Mouse (Mus musculus): Measurements from ENCODE around the gene Gal3st3. TPM values are rescaled to one million over a fixed set of nuclear protein-coding genes. Genes with fewer than 3 reads are reported as not detected.

The Gal3st3 gene
- total RNA-seq, 2 experiments from 2014 or later: not detected

Other genes with a start within 250 kb of the Gal3st3 start
- gene Rin1, start 247.8 kb upstream of the Gal3st3 start, total RNA-seq (2014; fragmentation: Nextera tagmentation): 0.89 and 1.3 TPM in 2 replicates
- 0.66 TPM in 1 of 2 replicates, not detected in the other for gene Rin1, start 247.8 kb upstream of the Gal3st3 start, total RNA-seq (2017)
- 3.2 and 3.3 TPM in 2 replicates for gene Cd248, start 230.3 kb upstream of the Gal3st3 start, total RNA-seq (2014; fragmentation: Nextera tagmentation)
- 0.27 and 4.1 TPM in 2 replicates for gene Cd248, start 230.3 kb upstream of the Gal3st3 start, total RNA-seq (2017)
- 1.2 TPM in 1 of 2 replicates, not detected in the other for gene Tmem151a, start 212.8 kb upstream of the Gal3st3 start, total RNA-seq (2014; fragmentation: Nextera tagmentation)
- gene Tmem151a, start 212.8 kb upstream of the Gal3st3 start, total RNA-seq (2017): not detected in 2 replicates
- 38.6 and 43.4 TPM in 2 replicates for gene Yif1a, start 209.8 kb upstream of the Gal3st3 start, total RNA-seq (2014; fragmentation: Nextera tagmentation)
- gene Yif1a, start 209.8 kb upstream of the Gal3st3 start, total RNA-seq (2017): 7.5 and 13.6 TPM in 2 replicates
- gene Cnih2, start 199.8 kb upstream of the Gal3st3 start, total RNA-seq (2014; fragmentation: Nextera tagmentation): 0.66 TPM in 1 of 2 replicates, not detected in the other
- not detected in 2 replicates for gene Cnih2, start 199.8 kb upstream of the Gal3st3 start, total RNA-seq (2017)
- 58.7 and 83.3 TPM in 2 replicates for gene Rab1b, start 191.3 kb upstream of the Gal3st3 start, total RNA-seq (2014; fragmentation: Nextera tagmentation)
- gene Rab1b, start 191.3 kb upstream of the Gal3st3 start, total RNA-seq (2017): 47.0 and 47.5 TPM in 2 replicates
- gene Klc2, start 179.8 kb upstream of the Gal3st3 start, total RNA-seq (2014; fragmentation: Nextera tagmentation): 3.0 and 15.3 TPM in 2 replicates
- 2.3 and 8.0 TPM in 2 replicates for gene Klc2, start 179.8 kb upstream of the Gal3st3 start, total RNA-seq (2017)
- gene Pacs1, start 25.2 kb upstream of the Gal3st3 start, total RNA-seq (2014; fragmentation: Nextera tagmentation): 44.9 and 52.2 TPM in 2 replicates
- 10.1 and 12.4 TPM in 2 replicates for gene Pacs1, start 25.2 kb upstream of the Gal3st3 start, total RNA-seq (2017)
- 181 and 235 TPM in 2 replicates for gene Sf3b2, start 2.9 kb upstream of the Gal3st3 start, total RNA-seq (2014; fragmentation: Nextera tagmentation)
- gene Sf3b2, start 2.9 kb upstream of the Gal3st3 start, total RNA-seq (2017): 274 and 277 TPM in 2 replicates
- gene Catsper1, start 37.4 kb downstream of the Gal3st3 start, total RNA-seq (2014; fragmentation: Nextera tagmentation): not detected in 2 replicates
- not detected in 2 replicates for gene Catsper1, start 37.4 kb downstream of the Gal3st3 start, total RNA-seq (2017)
- gene Cst6, start 51.2 kb downstream of the Gal3st3 start, total RNA-seq (2014; fragmentation: Nextera tagmentation): not detected in 2 replicates
- not detected in 2 replicates for gene Cst6, start 51.2 kb downstream of the Gal3st3 start, total RNA-seq (2017)
- gene Eif1ad, start 68.4 kb downstream of the Gal3st3 start, total RNA-seq (2014; fragmentation: Nextera tagmentation): 50.1 and 56.4 TPM in 2 replicates
- gene Eif1ad, start 68.4 kb downstream of the Gal3st3 start, total RNA-seq (2017): 54.6 and 60.4 TPM in 2 replicates
- gene Banf1, start 68.8 kb downstream of the Gal3st3 start, total RNA-seq (2014; fragmentation: Nextera tagmentation): 502 and 521 TPM in 2 replicates
- 59.8 and 86.9 TPM in 2 replicates for gene Banf1, start 68.8 kb downstream of the Gal3st3 start, total RNA-seq (2017)
- gene Sart1, start 90.4 kb downstream of the Gal3st3 start, total RNA-seq (2014; fragmentation: Nextera tagmentation): 59.4 and 92.4 TPM in 2 replicates
- gene Sart1, start 90.4 kb downstream of the Gal3st3 start, total RNA-seq (2017): 82.3 and 123 TPM in 2 replicates
- not detected in 2 replicates for gene Tsga10ip, start 104.2 kb downstream of the Gal3st3 start, total RNA-seq (2014; fragmentation: Nextera tagmentation)
- not detected in 2 replicates for gene Tsga10ip, start 104.2 kb downstream of the Gal3st3 start, total RNA-seq (2017)
- 167 and 178 TPM in 2 replicates for gene Drap1, start 126.6 kb downstream of the Gal3st3 start, total RNA-seq (2014; fragmentation: Nextera tagmentation)
- gene Drap1, start 126.6 kb downstream of the Gal3st3 start, total RNA-seq (2017): 102 and 143 TPM in 2 replicates
- 33.1 and 34.7 TPM in 2 replicates for gene AI837181, start 126.8 kb downstream of the Gal3st3 start, total RNA-seq (2014; fragmentation: Nextera tagmentation)
- gene AI837181, start 126.8 kb downstream of the Gal3st3 start, total RNA-seq (2017): 5.7 and 11.1 TPM in 2 replicates
- gene Fosl1, start 149.2 kb downstream of the Gal3st3 start, total RNA-seq (2014; fragmentation: Nextera tagmentation): 0.66 and 1.1 TPM in 2 replicates
- 0.30 and 1.9 TPM in 2 replicates for gene Fosl1, start 149.2 kb downstream of the Gal3st3 start, total RNA-seq (2017)
- 2.6 and 2.9 TPM in 2 replicates for gene Ccdc85b, start 159.6 kb downstream of the Gal3st3 start, total RNA-seq (2014; fragmentation: Nextera tagmentation)
- 2.1 and 2.5 TPM in 2 replicates for gene Ccdc85b, start 159.6 kb downstream of the Gal3st3 start, total RNA-seq (2017)
- gene Fibp, start 162.3 kb downstream of the Gal3st3 start, total RNA-seq (2014; fragmentation: Nextera tagmentation): 54.4 and 96.5 TPM in 2 replicates
- gene Fibp, start 162.3 kb downstream of the Gal3st3 start, total RNA-seq (2017): 40.7 and 51.8 TPM in 2 replicates
- gene Ctsw, start 170.2 kb downstream of the Gal3st3 start, total RNA-seq (2014; fragmentation: Nextera tagmentation): 4.9 and 10.5 TPM in 2 replicates
- gene Ctsw, start 170.2 kb downstream of the Gal3st3 start, total RNA-seq (2017): 0.53 and 8.4 TPM in 2 replicates
- 2.3 TPM in 1 of 2 replicates, not detected in the other for gene Efemp2, start 175.6 kb downstream of the Gal3st3 start, total RNA-seq (2014; fragmentation: Nextera tagmentation)
- gene Efemp2, start 175.6 kb downstream of the Gal3st3 start, total RNA-seq (2017): not detected in 2 replicates
- 24.6 and 40.6 TPM in 2 replicates for gene Mus81, start 190.1 kb downstream of the Gal3st3 start, total RNA-seq (2014; fragmentation: Nextera tagmentation)
- 6.4 and 11.4 TPM in 2 replicates for gene Mus81, start 190.1 kb downstream of the Gal3st3 start, total RNA-seq (2017)
- gene Cfl1, start 192.1 kb downstream of the Gal3st3 start, total RNA-seq (2014; fragmentation: Nextera tagmentation): 862 and 969 TPM in 2 replicates
- gene Cfl1, start 192.1 kb downstream of the Gal3st3 start, total RNA-seq (2017): 783 and 1,100 TPM in 2 replicates
- 1.6 and 4.6 TPM in 2 replicates for gene 1700020D05Rik, start 205.5 kb downstream of the Gal3st3 start, total RNA-seq (2014; fragmentation: Nextera tagmentation)
- 0.88 TPM in 1 of 2 replicates, not detected in the other for gene 1700020D05Rik, start 205.5 kb downstream of the Gal3st3 start, total RNA-seq (2017)
- gene Snx32, start 212.2 kb downstream of the Gal3st3 start, total RNA-seq (2014; fragmentation: Nextera tagmentation): 6.6 TPM in 2 replicates
- gene Snx32, start 212.2 kb downstream of the Gal3st3 start, total RNA-seq (2017): 0.61 and 4.6 TPM in 2 replicates

All from megakaryocyte-erythroid progenitor cell, adult 5-6 weeks (primary cell).